Mouse (Mus musculus): Measurements from ENCODE around the gene Ago3.

Gene Ago3

GRCm38 (mm10) chr4:126429347-126430079, at the start of gene Ago3:
Gene Ago3, minus strand, starts transcription at chr4:126429556.
- peak; percentile 94 for DNase-seq

GRCm38 (mm10) chr4:126473031-126473430, 43.7 kb upstream of the Ago3 start:
- no peak for DNase-seq

- DNase-seq: no peak
Measured at GRCm38 (mm10) chr4:126469334-126469733, 40.0 kb upstream of the Ago3 start.

GRCm38 (mm10) chr4:126468925-126469324, 39.6 kb upstream of the Ago3 start:
- DNase-seq: no peak

GRCm38 (mm10) chr4:126468285-126468901, 39.0 kb upstream of the Ago3 start, which contains the start of gene Ago1:
Gene Ago1, minus strand, starts transcription at chr4:126468583.
- peak; percentile 95 for DNase-seq

GRCm38 (mm10) chr4:126467721-126468284, 38.4 kb upstream of the Ago3 start:
- peak; percentile 67 for DNase-seq

GRCm38 (mm10) chr4:126466251-126466750, 36.9 kb upstream of the Ago3 start:
- DNase-seq: no peak

GRCm38 (mm10) chr4:126465843-126466242, 36.5 kb upstream of the Ago3 start:
- no peak for DNase-seq

GRCm38 (mm10) chr4:126464892-126465235, 35.5 kb upstream of the Ago3 start:
- no peak for DNase-seq

GRCm38 (mm10) chr4:126464189-126464891, 35.0 kb upstream of the Ago3 start:
- DNase-seq: no peak

GRCm38 (mm10) chr4:126455441-126455840, 26.1 kb upstream of the Ago3 start:
- DNase-seq: no peak

GRCm38 (mm10) chr4:126454547-126455254, 25.3 kb upstream of the Ago3 start:
- DNase-seq: no peak

- DNase-seq: no peak
Measured at GRCm38 (mm10) chr4:126450268-126450667, 20.9 kb upstream of the Ago3 start.

- DNase-seq: no peak
Measured at GRCm38 (mm10) chr4:126447126-126447525, 17.8 kb upstream of the Ago3 start.

GRCm38 (mm10) chr4:126444528-126444927, 15.2 kb upstream of the Ago3 start:
- DNase-seq: no peak

- DNase-seq: no peak
Measured at GRCm38 (mm10) chr4:126438261-126438660, 8.9 kb upstream of the Ago3 start.

- no peak for DNase-seq
Measured at GRCm38 (mm10) chr4:126436268-126436667, 6.9 kb upstream of the Ago3 start.

GRCm38 (mm10) chr4:126434094-126434493, 4.7 kb upstream of the Ago3 start:
- DNase-seq: no peak

- no peak for DNase-seq
Measured at GRCm38 (mm10) chr4:126433175-126433574, 3.8 kb upstream of the Ago3 start.

- no peak for DNase-seq
Measured at GRCm38 (mm10) chr4:126431746-126432145, 2.4 kb upstream of the Ago3 start.

GRCm38 (mm10) chr4:126428682-126429346, 542 bp downstream of the Ago3 start:
- DNase-seq: no peak

GRCm38 (mm10) chr4:126423866-126424265, 5.5 kb downstream of the Ago3 start:
- DNase-seq: no peak

All from kidney, adult 18-20 months (tissue).